Mouse (Mus musculus) liver, embryonic 14.5 days (tissue): Measurements from ENCODE around the gene Clasp1. TPM values are rescaled to one million over a fixed set of nuclear protein-coding genes. Genes with fewer than 3 reads are reported as not detected.

Experiments
- ATAC-seq: fragments of 200-750 bp; cut with Nextera tagmentation; 2 replicates; pipeline ENCODE4 v1.8.0; 2017; ENCODE audit warnings: moderate number of reproducible peaks, mild to moderate bottlenecking, moderate library complexity; ENCODE audit not compliant: insufficient read depth
- DNase-seq, 3 experiments: peaks; one replicate each; pipeline ENCODE4 v3.0.0-alpha.2; 2012 to 2013; ENCODE audit warnings: low read depth in 3 of 3, low spot score in 3 of 3
- H3K27ac ChIP-seq: fragments of 300-500 bp; sonication (generic); 2 replicates; pipeline ENCODE4 v1.5.1; 2014; ENCODE audit warnings: moderate library complexity, mild to moderate bottlenecking, control low read depth, inconsistent platforms
- H3K27me3 ChIP-seq: fragments of 300-500 bp; sonication (generic); 2 replicates; pipeline ENCODE4 v1.6.1; 2014; ENCODE audit warnings: mild to moderate bottlenecking, low read length, moderate library complexity; ENCODE audit not compliant: control insufficient read depth, insufficient read depth
- H3K36me3 ChIP-seq: fragments of 300-500 bp; sonication (generic); replicated peaks from 2 replicates; pipeline ENCODE4 v1.6.1; 2014; ENCODE audit warnings: low read depth; ENCODE audit not compliant: control insufficient read depth, insufficient read depth
- H3K4me1 ChIP-seq, 2 experiments: fragments of 200-500 bp in 1 of 2; fragments of 300-500 bp in 1 of 2; sonication (generic) in 1 of 2; replicated peaks; 2 replicates each; pipeline ENCODE4 v1.6.1; 2012 to 2014; ENCODE audit warnings: antibody characterized with exemption in 1 of 2, inconsistent platforms in 1 of 2, low read length in 1 of 2; ENCODE audit not compliant: control insufficient read depth in 2 of 2, insufficient read depth in 2 of 2
- H3K4me2 ChIP-seq: fragments of 300-500 bp; sonication (generic); 2 replicates; pipeline ENCODE4 v1.6.1; 2014; ENCODE audit warnings: low read depth, mild to moderate bottlenecking, control low read depth, moderate library complexity
- H3K4me3 ChIP-seq, 2 experiments: fragments of 200-500 bp in 1 of 2; fragments of 300-500 bp in 1 of 2; sonication (generic) in 1 of 2; 2 replicates each; pipeline ENCODE4 v1.5.1; 2012 to 2014; ENCODE audit warnings: low read depth in 2 of 2, low read length in 2 of 2, mild to moderate bottlenecking in 2 of 2, control low read depth in 1 of 2, inconsistent platforms in 1 of 2, moderate library complexity in 1 of 2; ENCODE audit not compliant: insufficient read depth in 1 of 2
- H3K9ac ChIP-seq: fragments of 300-500 bp; sonication (generic); replicated peaks from 2 replicates; pipeline ENCODE4 v1.6.1; 2014; ENCODE audit warnings: mild to moderate bottlenecking, control low read depth, moderate library complexity
- H3K9me3 ChIP-seq: fragments of 300-500 bp; sonication (generic); 2 replicates; pipeline ENCODE4 v1.6.1; 2016; ENCODE audit warnings: low read length, mixed read lengths; ENCODE audit not compliant: control insufficient read depth
- CTCF ChIP-seq: IDR thresholded peaks from 2 replicates; pipeline ENCODE4 v1.5.1; 2016; ENCODE audit warnings: antibody characterized with exemption, low read depth, control low read depth
- EP300 ChIP-seq: IDR thresholded peaks from 2 replicates; pipeline ENCODE4 v1.6.1; 2016; ENCODE audit warnings: antibody characterized with exemption, low read depth
- WGBS: fragments of 180-500 bp; shearing (Covaris S2); extraction: QIAGEN DNeasy Blood & Tissue Kit; methylation state at CpG from one replicate; pipeline ENCODE4 v1.1.7; 2014; ENCODE audit not compliant: insufficient replicate concordance; 5-methylcytosine and 5-hydroxymethylcytosine counted together
- polyA plus RNA-seq, 2 experiments: library from polyadenylated mRNA; depleted of rRNA in 1 of 2; stranded (reverse) in 1 of 2; unstranded in 1 of 2; fragments of >200 nt; fragmentation: Nextera tagmentation in 1 of 2; extraction: Ambion mirVana in 1 of 2; gene quantifications; 2 replicates each; pipeline versions ENCODE4 v1.2.1 to v1.2.3; 2012 to 2014

The Clasp1 gene
- polyA plus RNA-seq, 2 experiments = 6.5 to 8.8 TPM

DNA sequence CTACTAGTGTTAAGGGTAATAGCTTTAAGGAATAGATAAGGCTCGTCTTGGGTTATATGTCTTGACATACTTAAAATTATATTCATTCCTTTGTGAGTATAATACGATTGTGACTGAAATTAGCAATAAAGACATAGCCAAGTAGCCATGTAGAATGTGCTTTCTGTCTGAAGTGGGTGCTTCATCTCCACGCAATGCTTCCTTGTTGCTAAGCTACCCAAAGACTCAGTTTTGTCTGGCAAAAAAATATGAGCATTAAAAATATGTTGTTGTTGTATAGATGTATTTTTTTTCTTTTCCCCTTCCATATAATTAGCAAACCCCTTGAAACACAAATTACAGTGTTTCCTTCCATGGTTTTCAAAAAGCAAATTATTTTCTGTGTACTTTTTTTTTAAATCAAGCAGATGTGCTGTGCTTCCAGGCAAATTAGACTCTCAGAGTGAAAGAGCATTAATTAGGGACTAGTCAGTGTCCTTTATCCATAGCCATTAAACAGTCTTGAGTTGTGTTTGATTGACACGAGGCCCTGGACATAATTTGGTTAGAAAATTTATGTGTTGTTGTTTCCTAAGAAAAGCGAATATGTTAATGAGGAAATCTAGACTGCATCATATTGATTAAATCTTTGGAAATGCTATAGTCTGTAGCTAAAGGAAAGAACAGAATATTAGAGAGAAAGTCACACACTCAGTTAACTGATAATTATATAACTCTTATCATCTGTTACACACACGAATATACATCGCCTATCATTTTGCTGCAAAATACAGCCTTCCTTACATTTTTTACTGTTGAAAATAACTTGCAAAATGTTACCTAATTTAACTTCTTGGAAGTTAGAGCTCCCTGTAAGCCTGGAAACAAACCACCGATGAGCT is 91.9 kb downstream of the Clasp1 start:
- Histone ChIP-seq H3K4me3 (no peak overlapping the region), H3K27me3 (no peaks in the 10 kb centered on the region), H3K9ac (peak overlapping the region; percentile 20; the same call in 1 of the 2 replicates), H3K36me3 (no peaks in the 10 kb centered on the region), H3K4me1 (peaks cover 45 to 51% of the 10 kb centered on the region in 2 experiments), H3K27ac (peak overlapping the region; percentile 62), H3K4me2 (peak overlapping the region; percentile 33; the same call in 1 of the 2 replicates), H3K9me3 (no peaks in the 10 kb centered on the region)
- 41% methylated on average over 8 of the region's 8 CpGs for WGBS
- DNase-seq (no peak), ATAC-seq (peak; percentile 45; the same call in 1 of the 2 replicates)
- peak; percentile 67 for TF ChIP-seq EP300
- no peak for TF ChIP-seq CTCF

GRCm38 (mm10) chr1:118481365-118481702 is 92.5 kb downstream of the Clasp1 start:
- Histone ChIP-seq H3K27ac (peak overlapping the region; percentile 62), H3K4me2 (peak overlapping the region; percentile 33; the same call in 1 of the 2 replicates), H3K4me1 (peaks cover 45 to 51% of the 10 kb centered on the region in 2 experiments), H3K4me3 (no peak overlapping the region), H3K9me3 (no peaks in the 10 kb centered on the region), H3K36me3 (no peaks in the 10 kb centered on the region), H3K27me3 (no peaks in the 10 kb centered on the region), H3K9ac (peak overlapping the region; percentile 20; the same call in 1 of the 2 replicates)
- no peak for TF ChIP-seq CTCF
- TF ChIP-seq EP300 = 0 out of 2 replicates have a peak, but pooled peaks have one; percentile 11
- ATAC-seq (peak; percentile 44; the same call in 1 of the 2 replicates), DNase-seq (no peak)
- 47% methylated on average over 4 of the region's 4 CpGs for WGBS

DNA sequence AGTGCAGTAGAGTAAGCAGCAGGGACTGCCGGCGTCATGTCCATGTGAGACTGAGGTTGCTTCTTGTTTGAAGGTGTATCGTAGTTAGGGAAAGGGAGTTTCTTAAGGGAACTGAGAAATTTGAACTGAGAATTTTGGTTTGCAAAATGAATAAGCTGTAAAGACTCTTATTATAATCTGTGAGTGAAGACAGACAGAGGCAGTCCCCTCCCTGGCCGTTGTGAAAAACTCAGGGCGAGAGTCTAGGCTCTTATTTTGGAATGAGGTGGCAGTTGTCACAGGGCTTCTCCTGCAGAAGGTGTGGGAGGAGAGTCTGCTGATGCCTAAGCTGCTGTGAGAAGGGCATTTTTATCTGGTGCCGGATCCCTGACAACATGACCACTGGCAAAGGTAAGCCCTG is 92.8 kb downstream of the Clasp1 start:
- DNase-seq (no peak), ATAC-seq (no peak)
- Histone ChIP-seq H3K36me3 (no peaks in the 10 kb centered on the region), H3K9ac (no peak overlapping the region), H3K27me3 (no peaks in the 10 kb centered on the region), H3K4me2 (peak overlapping the region; percentile 33; the same call in 1 of the 2 replicates), H3K9me3 (no peaks in the 10 kb centered on the region), H3K27ac (peak overlapping the region; percentile 62), H3K4me1 (peaks cover 45 to 47% of the 10 kb centered on the region in 2 experiments), H3K4me3 (no peak overlapping the region)
- TF ChIP-seq EP300 = no peak
- TF ChIP-seq CTCF = no peak
- WGBS = 57% methylated on average over 6 of the region's 6 CpGs

GRCm38 (mm10) chr1:118482285-118483019 is 93.6 kb downstream of the Clasp1 start:
- WGBS = 62% methylated on average over 8 of the region's 8 CpGs
- DNase-seq = no peak
- ATAC-seq = no peak
- Histone ChIP-seq H3K9me3 (no peaks in the 10 kb centered on the region), H3K36me3 (no peaks in the 10 kb centered on the region), H3K27ac (no peak overlapping the region), H3K4me3 (no peak overlapping the region), H3K4me1 (peaks cover 43 to 45% of the 10 kb centered on the region in 2 experiments), H3K27me3 (no peaks in the 10 kb centered on the region), H3K9ac (no peak overlapping the region), H3K4me2 (peak overlapping the region; percentile 43; the same call in 1 of the 2 replicates)
- TF ChIP-seq CTCF = no peak
- TF ChIP-seq EP300 = no peak
